8 mouse cellular contexts compared by ENCODE assay signal in genomic region chr12:58924025-58924424, GRCm38 (mm10).
DNase-seq lines count a peak whose midpoint lies in the region; ATAC-seq and TF ChIP-seq lines count a peak whose summit lies in the region.

No protein-coding gene starts in this region.

- DNase-seq in kidney, postnatal 0 days (ENCODE audit: low spot score), result peak; percentile 53
- peak; percentile 21 for DNase-seq in MEL-GATA-1-ER (ENCODE audit: extremely low read depth, low read depth)
- peak; percentile 8 to 19 for DNase-seq in cerebellum, postnatal 25 days
- peak; percentile 42 for DNase-seq in kidney, postnatal 10 days

- H3K4me3 ChIP-seq in kidney, postnatal 0 days (replicated peaks; ENCODE audit: low read depth, low read length), result no peak overlapping the region
- H3K4me3 ChIP-seq in kidney, embryonic 15.5 days (replicated peaks), result no peak overlapping the region
- H3K4me3 ChIP-seq in limb, embryonic 13.5 days, result no peak overlapping the region
- no peak overlapping the region for H3K4me3 ChIP-seq in heart, embryonic 11.5 days (ENCODE audit: low read depth, low read length)

- no peak overlapping the region for H3K4me2 ChIP-seq in kidney, postnatal 0 days (ENCODE audit: low read length)
- no peak overlapping the region for H3K4me2 ChIP-seq in kidney, embryonic 15.5 days
- H3K4me2 ChIP-seq in limb, embryonic 13.5 days (replicated peaks), result no peak overlapping the region
- H3K4me2 ChIP-seq in heart, embryonic 11.5 days, result no peak overlapping the region

- no peaks in the 10 kb centered on the region for H3K4me1 ChIP-seq in kidney, postnatal 0 days (replicated peaks; ENCODE audit: insufficient read depth, low read length)
- H3K4me1 ChIP-seq in kidney, embryonic 15.5 days, result no peaks in the 10 kb centered on the region
- no peaks in the 10 kb centered on the region for H3K4me1 ChIP-seq in limb, embryonic 13.5 days
- H3K4me1 ChIP-seq in heart, embryonic 11.5 days (ENCODE audit: control insufficient read depth, insufficient read depth, low read length), result no peaks in the 10 kb centered on the region

- WGBS in kidney, postnatal 0 days, result 75% methylated on average over 3 of the region's 3 CpGs
- WGBS in kidney, embryonic 15.5 days, result 79% methylated on average over 3 of the region's 3 CpGs
- 62% methylated on average over 3 of the region's 3 CpGs for WGBS in limb, embryonic 13.5 days
- 74% methylated on average over 3 of the region's 3 CpGs for WGBS in heart, embryonic 11.5 days (ENCODE audit: insufficient replicate concordance)

- H3K27ac ChIP-seq in kidney, postnatal 0 days, result no peak overlapping the region
- H3K27ac ChIP-seq in kidney, embryonic 15.5 days, result no peak overlapping the region
- H3K27ac ChIP-seq in limb, embryonic 13.5 days, result no peak overlapping the region
- H3K27ac ChIP-seq in heart, embryonic 11.5 days (ENCODE audit: low read depth, low read length), result no peak overlapping the region

- no peaks in the 10 kb centered on the region for H3K36me3 ChIP-seq in kidney, postnatal 0 days (ENCODE audit: insufficient read depth, low read length)
- H3K36me3 ChIP-seq in kidney, embryonic 15.5 days, result no peaks in the 10 kb centered on the region
- H3K36me3 ChIP-seq in limb, embryonic 13.5 days, result no peaks in the 10 kb centered on the region
- H3K36me3 ChIP-seq in heart, embryonic 11.5 days (ENCODE audit: control insufficient read depth, insufficient read depth, low read length), result no peaks in the 10 kb centered on the region

- no peaks in the 10 kb centered on the region for H3K9me3 ChIP-seq in kidney, postnatal 0 days (replicated peaks; ENCODE audit: low read length)
- H3K9me3 ChIP-seq in kidney, embryonic 15.5 days (replicated peaks), result no peaks in the 10 kb centered on the region
- no peaks in the 10 kb centered on the region for H3K9me3 ChIP-seq in limb, embryonic 13.5 days
- no peaks in the 10 kb centered on the region for H3K9me3 ChIP-seq in heart, embryonic 11.5 days (replicated peaks; ENCODE audit: control insufficient read depth, low read length)

- peak; percentile 75 for TF ChIP-seq CTCF in kidney, postnatal 0 days (IDR thresholded peaks at IDR 0.05; ENCODE audit: low read depth)

- peak; percentile 17; the same call in 1 of the 2 replicates for ATAC-seq in kidney, postnatal 0 days (replicated peaks; ENCODE audit: low FRiP score, low read depth)
- no peak for ATAC-seq in kidney, embryonic 15.5 days (replicated peaks; ENCODE audit: low FRiP score)
- peak; percentile 32; the same call in 1 of the 2 replicates for ATAC-seq in limb, embryonic 13.5 days (ENCODE audit: low FRiP score, low read depth)
- ATAC-seq in erythroid progenitor cell, adult 5-6 weeks (replicated peaks; ENCODE audit: low FRiP score, poor library complexity, severe bottlenecking), result no peak
- no peak for ATAC-seq in heart, embryonic 11.5 days (replicated peaks; ENCODE audit: insufficient number of reproducible peaks, low FRiP score, low TSS enrichment)

- H3K9ac ChIP-seq in kidney, postnatal 0 days (ENCODE audit: low read depth, low read length), result no peak overlapping the region
- H3K9ac ChIP-seq in kidney, embryonic 15.5 days, result no peak overlapping the region
- H3K9ac ChIP-seq in limb, embryonic 13.5 days, result no peak overlapping the region
- no peak overlapping the region for H3K9ac ChIP-seq in heart, embryonic 11.5 days (ENCODE audit: low read depth, low read length)

- no peaks in the 10 kb centered on the region for H3K27me3 ChIP-seq in kidney, postnatal 0 days (ENCODE audit: insufficient read depth, low read length)
- H3K27me3 ChIP-seq in kidney, embryonic 15.5 days, result no peaks in the 10 kb centered on the region
- H3K27me3 ChIP-seq in limb, embryonic 13.5 days, result no peaks in the 10 kb centered on the region
- H3K27me3 ChIP-seq in heart, embryonic 11.5 days (ENCODE audit: control insufficient read depth, insufficient read depth, low read length), result no peaks in the 10 kb centered on the region

Comparison
In these comparisons a context has a peak if more than half of its experiments do, and no peak if none do; other contexts are left out.
1. ATAC-seq: peak in kidney, postnatal 0 days (single experiment) and limb, embryonic 13.5 days (single experiment); none in kidney, embryonic 15.5 days (single experiment), erythroid progenitor cell, adult 5-6 weeks (single experiment) and heart, embryonic 11.5 days (single experiment).
2. Peak in every context shown above with its lines, with median percentiles within 50 percentile points of each other: DNase-seq.